ENCODE assay signal across 8 mouse cellular contexts in genomic region chr9:110879191-110879920, GRCm38 (mm10). TPM values are rescaled to one million over a fixed set of nuclear protein-coding genes. Genes with fewer than 3 reads are reported as not detected.
A peak's percentile ranks its signal among the peaks of the same experiment; 100 is the strongest.
DNase-seq lines count a peak whose midpoint lies in the region; ATAC-seq and TF ChIP-seq lines count a peak whose summit lies in the region.

Als2cl (plus strand) TSS chr9:110879870.

- WGBS in forebrain, embryonic 10.5 days: 16% methylated on average over 12 of the region's 12 CpGs
- WGBS in midbrain, embryonic 14.5 days: 10% methylated on average over 12 of the region's 12 CpGs

- TF ChIP-seq POLR2A in ES-Bruce4 (IDR thresholded peaks at IDR 0.05; ENCODE audit: insufficient read depth, low read length): no peak

- no peak for ATAC-seq in cerebellum, adult (ENCODE audit: insufficient number of reproducible peaks, low FRiP score, low TSS enrichment)
- ATAC-seq in midbrain, embryonic 14.5 days (ENCODE audit: low FRiP score, low TSS enrichment): no peak
- ATAC-seq in activated CD4-positive, CD25-positive, alpha-beta regulatory T cell, adult 4 months: no peak

- H3K9ac ChIP-seq in ES-Bruce4 (ENCODE audit: low read depth, poor library complexity, severe bottlenecking): peak within 1 kb of the TSS; percentile 54
- H3K9ac ChIP-seq in midbrain, embryonic 14.5 days (replicated peaks; ENCODE audit: low read length): peak within 1 kb of the TSS; percentile 36

- no peaks in the 10 kb centered on the region for H3K9me3 ChIP-seq in ES-Bruce4 (replicated peaks; ENCODE audit: control insufficient read depth, insufficient read depth, low read length, poor library complexity, severe bottlenecking)
- no peaks in the 10 kb centered on the region for H3K9me3 ChIP-seq in forebrain, embryonic 10.5 days
- no peaks in the 10 kb centered on the region for H3K9me3 ChIP-seq in midbrain, embryonic 14.5 days (ENCODE audit: control insufficient read depth, low read length)

- no peak for TF ChIP-seq EP300 in ES-Bruce4 (IDR thresholded peaks at IDR 0.05; ENCODE audit: insufficient read depth, low read depth, low read length)

- H3K36me3 ChIP-seq in ES-Bruce4 (ENCODE audit: control insufficient read depth, insufficient read depth, low read length, poor library complexity, severe bottlenecking): no peaks in the 10 kb centered on the region
- no peaks in the 10 kb centered on the region for H3K36me3 ChIP-seq in forebrain, embryonic 10.5 days (replicated peaks)
- no peaks in the 10 kb centered on the region for H3K36me3 ChIP-seq in midbrain, embryonic 14.5 days (ENCODE audit: control insufficient read depth, insufficient read depth, low read length)

- peak within 1 kb of the TSS; percentile 65 for H3K4me2 ChIP-seq in midbrain, embryonic 14.5 days (ENCODE audit: low read length)

- DNase-seq in cerebellum, postnatal 14 days: peak; percentile 31 to 49
- no peak for DNase-seq in forebrain, embryonic 10.5 days (ENCODE audit: extremely low spot score, low spot score)
- DNase-seq in heart, postnatal 4 days: no peak
- DNase-seq in layer of hippocampus, adult 8-10 months (ENCODE audit: low spot score in 2 of 2): peak; percentile 40 to 60
- peak; percentile 22 for DNase-seq in midbrain, embryonic 14.5 days

- no peak for TF ChIP-seq CTCF in ES-Bruce4 (IDR thresholded peaks at IDR 0.05; ENCODE audit: low read depth, low read length)

- H3K4me1 ChIP-seq in ES-Bruce4 (ENCODE audit: control insufficient read depth, insufficient read depth, low read length): peaks cover 2% of the 10 kb centered on the region
- H3K4me1 ChIP-seq in forebrain, embryonic 10.5 days: peaks cover 30% of the 10 kb centered on the region
- H3K4me1 ChIP-seq in midbrain, embryonic 14.5 days (ENCODE audit: control insufficient read depth, insufficient read depth, low read length): peaks cover 12% of the 10 kb centered on the region

- H3K27ac ChIP-seq in ES-Bruce4 (ENCODE audit: insufficient read depth, low read length): no peak within 1 kb of the TSS
- H3K27ac ChIP-seq in forebrain, embryonic 10.5 days: peak within 1 kb of the TSS; percentile 49; the same call in 1 of the 2 replicates
- no peak within 1 kb of the TSS for H3K27ac ChIP-seq in midbrain, embryonic 14.5 days (replicated peaks; ENCODE audit: low read depth, low read length)

- peak within 1 kb of the TSS; percentile 85 for H3K4me3 ChIP-seq in ES-Bruce4 (ENCODE audit: low read depth, low read length)
- H3K4me3 ChIP-seq in forebrain, embryonic 10.5 days: peak within 1 kb of the TSS; percentile 62
- H3K4me3 ChIP-seq in midbrain, embryonic 14.5 days (replicated peaks; ENCODE audit: low read depth, low read length): peak within 1 kb of the TSS; percentile 44

- H3K27me3 ChIP-seq in ES-Bruce4 (ENCODE audit: control insufficient read depth, insufficient read depth, low read length, poor library complexity, severe bottlenecking): no peaks in the 10 kb centered on the region
- peaks cover 81% of the 10 kb centered on the region for H3K27me3 ChIP-seq in forebrain, embryonic 10.5 days (ENCODE audit: poor library complexity, severe bottlenecking)
- H3K27me3 ChIP-seq in midbrain, embryonic 14.5 days (ENCODE audit: control insufficient read depth, insufficient read depth, low read length): peaks cover 28% of the 10 kb centered on the region

RNA-seq across cellular contexts. Expression of gene Als2cl, which starts in this region (rescaled TPM):
- polyA plus RNA-seq in ES-Bruce4 (2011; ENCODE audit: insufficient read depth, insufficient read length, low read depth, missing spikeins): 17.4 and 18.1 TPM in 2 replicates
- polyA plus RNA-seq in forebrain, embryonic 10.5 days (2016; fragmentation: Nextera tagmentation; extraction: Ambion mirVana): 0.90 and 0.97 TPM in 2 replicates
- total RNA-seq in heart, postnatal 4 days (2021): 10 to 100 TPM; 14.4 to 16.3 TPM
- total RNA-seq in layer of hippocampus, adult 8-10 months (2022): 10 to 100 TPM in 3 of 4 experiments, 1 to 10 TPM in 1; 8.0 to 14.7 (median 13.7) TPM
- polyA plus RNA-seq in midbrain, embryonic 14.5 days (2014; fragmentation: Nextera tagmentation; extraction: Ambion mirVana): 0.50 and 0.72 TPM in 2 replicates
- 10 to 100 TPM in 1 of 2 experiments, 1 to 10 TPM in 1; 9.8 to 10.3 TPM for polyA plus RNA-seq in activated CD4-positive, CD25-positive, alpha-beta regulatory T cell, adult 4 months (2017; shearing (Covaris generic))

Comparison
In these comparisons a context has a peak if more than half of its experiments do, and no peak if none do; other contexts are left out.
1. Peak in DNase-seq, H3K4me3 ChIP-seq, H3K9ac ChIP-seq and H3K4me2 ChIP-seq in midbrain, embryonic 14.5 days; RNA of the gene not detected or under 1 TPM.
2. DNase-seq: peak in cerebellum, postnatal 14 days (2 of 2) and layer of hippocampus, adult 8-10 months (2 of 2); none in forebrain, embryonic 10.5 days (single experiment) and heart, postnatal 4 days (single experiment).
3. Peak in every context shown above with its lines, with median percentiles within 50 percentile points of each other: H3K4me3 ChIP-seq.